Mouse (Mus musculus) CH12.LX (cell line): Measurements from ENCODE around the gene Smyd4. TPM values are rescaled to one million over a fixed set of nuclear protein-coding genes. Genes with fewer than 3 reads are reported as not detected.

Source experiments
- DNase-seq: peaks from one replicate; pipeline ENCODE4 v3.0.0-alpha.2; 2013; ENCODE audit errors: extremely low read depth
- H3K27ac ChIP-seq: 2 replicates; pipeline ENCODE4 v1.5.1; 2012; ENCODE audit warnings: low read depth, mild to moderate bottlenecking, control low read depth, moderate library complexity; ENCODE audit not compliant: insufficient read depth
- H3K27me3 ChIP-seq: replicated peaks from 2 replicates; pipeline ENCODE3; 2012; ENCODE audit warnings: inconsistent platforms
- H3K36me3 ChIP-seq, 2 experiments: replicated peaks in 1 of 2; 2 replicates each; pipeline versions ENCODE3 to v1.6.1; 2012; ENCODE audit warnings: inconsistent platforms in 1 of 2, low read length in 1 of 2, mild to moderate bottlenecking in 1 of 2, mixed read lengths in 1 of 2, moderate library complexity in 1 of 2; ENCODE audit not compliant: control insufficient read depth in 1 of 2, insufficient read depth in 1 of 2
- H3K4me1 ChIP-seq, 2 experiments: 2 replicates each; pipeline ENCODE4 v1.6.1; 2012; ENCODE audit warnings: inconsistent platforms in 1 of 2, moderate library complexity in 1 of 2; ENCODE audit not compliant: insufficient read depth in 2 of 2, control insufficient read depth in 1 of 2
- H3K4me2 ChIP-seq: 2 replicates; pipeline ENCODE4 v1.6.1; 2012; ENCODE audit warnings: low read depth, mild to moderate bottlenecking, control low read depth; ENCODE audit not compliant: poor library complexity, insufficient read depth, severe bottlenecking
- H3K4me3 ChIP-seq, 3 experiments: fragments of 150-350 bp in 1 of 3; sonication (generic) in 1 of 3; replicated peaks in 1 of 3; 2 replicates each; pipeline versions ENCODE3 to v1.5.1; 2011 to 2012; ENCODE audit warnings: low read depth in 2 of 3, low read length in 2 of 3, mild to moderate bottlenecking in 2 of 3, moderate library complexity in 2 of 3, control low read depth in 1 of 3, improper control_type of control experiment in 1 of 3, inconsistent platforms in 1 of 3, mixed read lengths in 1 of 3; ENCODE audit not compliant: poor library complexity in 1 of 3
- H3K79me2 ChIP-seq: replicated peaks from 2 replicates; pipeline ENCODE4 v1.6.1; 2012; ENCODE audit warnings: mild to moderate bottlenecking, moderate library complexity; ENCODE audit not compliant: control insufficient read depth, poor library complexity, insufficient read depth, severe bottlenecking; ENCODE audit errors: extremely low read depth
- H3K9ac ChIP-seq: 2 replicates; pipeline ENCODE4 v1.6.1; 2012; ENCODE audit warnings: low read depth, mild to moderate bottlenecking, control low read depth, moderate library complexity; ENCODE audit not compliant: insufficient read depth
- H3K9me3 ChIP-seq: replicated peaks from 2 replicates; pipeline ENCODE3; 2012; ENCODE audit warnings: low read length, inconsistent platforms, mixed read lengths
- CTCF ChIP-seq, 2 experiments: IDR thresholded peaks in 1 of 2; conservative IDR thresholded peaks in 1 of 2; 2 replicates each; pipeline ENCODE4 v1.5.1; 2011 to 2012; ENCODE audit warnings: low read depth in 2 of 2, low read length in 2 of 2, improper control_type of control experiment in 1 of 2, inconsistent platforms in 1 of 2, mild to moderate bottlenecking in 1 of 2, moderate library complexity in 1 of 2
- E2F4 ChIP-seq: IDR thresholded peaks from 2 replicates; pipeline ENCODE4 v1.6.1; 2011; ENCODE audit warnings: low read depth, low read length, improper control_type of control experiment; ENCODE audit not compliant: insufficient replicate concordance
- ELF1 ChIP-seq: IDR thresholded peaks from 2 replicates; pipeline ENCODE4 v1.6.1; 2014; ENCODE audit warnings: low read depth, mild to moderate bottlenecking, inconsistent platforms, low read length, improper control_type of control experiment
- IRF4 ChIP-seq: IDR thresholded peaks from 2 replicates; pipeline ENCODE4 v1.6.1; 2014; ENCODE audit warnings: low read depth, mild to moderate bottlenecking, inconsistent platforms, low read length, improper control_type of control experiment
- JUN ChIP-seq: IDR thresholded peaks from 2 replicates; pipeline ENCODE4 v1.6.1; 2011; ENCODE audit warnings: low read depth, mild to moderate bottlenecking, low read length, improper control_type of control experiment, moderate library complexity; ENCODE audit not compliant: insufficient read depth
- KAT2A ChIP-seq: IDR thresholded peaks from 2 replicates; pipeline ENCODE4 v1.6.1; 2012; ENCODE audit warnings: low read length, improper control_type of control experiment, inconsistent platforms; ENCODE audit not compliant: insufficient replicate concordance
- MAX ChIP-seq: IDR thresholded peaks from 2 replicates; pipeline ENCODE4 v1.6.1; 2011; ENCODE audit warnings: low read length, improper control_type of control experiment
- MEF2A ChIP-seq: IDR thresholded peaks from 2 replicates; pipeline ENCODE4 v1.6.1; 2014; ENCODE audit warnings: low read depth, mild to moderate bottlenecking, inconsistent platforms, low read length, improper control_type of control experiment, borderline replicate concordance
- MXI1 ChIP-seq: IDR thresholded peaks from 2 replicates; pipeline ENCODE4 v1.6.1; 2011; ENCODE audit warnings: mild to moderate bottlenecking, low read depth, low read length, improper control_type of control experiment
- NRF1 ChIP-seq: IDR thresholded peaks from 2 replicates; pipeline ENCODE4 v1.6.1; 2014; ENCODE audit warnings: low read depth, mild to moderate bottlenecking, inconsistent platforms, low read length, improper control_type of control experiment, moderate library complexity
- RAD21 ChIP-seq: IDR thresholded peaks from 2 replicates; pipeline ENCODE4 v1.6.1; 2011; ENCODE audit warnings: low read depth, mild to moderate bottlenecking, low read length, improper control_type of control experiment, moderate library complexity
- SIN3A ChIP-seq: IDR thresholded peaks from 2 replicates; pipeline ENCODE4 v1.6.1; 2012; ENCODE audit warnings: low read length, improper control_type of control experiment, inconsistent platforms
- SMC3 ChIP-seq: IDR thresholded peaks from 2 replicates; pipeline ENCODE4 v1.6.1; 2011; ENCODE audit warnings: low read depth, low read length, improper control_type of control experiment
- TCF12 ChIP-seq: IDR thresholded peaks from 2 replicates; pipeline ENCODE4 v1.6.1; 2014; ENCODE audit warnings: low read depth, mild to moderate bottlenecking, inconsistent platforms, low read length, improper control_type of control experiment
- USF1 ChIP-seq: IDR thresholded peaks from 2 replicates; pipeline ENCODE4 v1.6.1; 2014; ENCODE audit warnings: low read depth, mild to moderate bottlenecking, inconsistent platforms, low read length, improper control_type of control experiment
- USF2 ChIP-seq: conservative IDR thresholded peaks from 2 replicates; pipeline ENCODE4 v1.6.1; 2011; ENCODE audit warnings: low read depth, low read length, improper control_type of control experiment
- ZKSCAN1 ChIP-seq: IDR thresholded peaks from 2 replicates; pipeline ENCODE4 v1.6.1; 2012; ENCODE audit warnings: low read depth, inconsistent platforms, low read length, improper control_type of control experiment, borderline replicate concordance
- ZNF384 ChIP-seq: IDR thresholded peaks from 2 replicates; pipeline ENCODE4 v1.6.1; 2012; ENCODE audit warnings: low read depth, low read length, improper control_type of control experiment, inconsistent platforms
- dilution Hi-C: fragments of 300-500 bp; cut with MboI; formaldehyde crosslinking; loops from 2 replicates; pipeline ENCODE4 v1.14.3; 2020; ENCODE audit warnings: low sequenced_read_pairs; ENCODE audit not compliant: extremely low pct_unique_long_range_greater_than_20kb, extremely low pct_ligation_motif_present
- in situ Hi-C: fragments of 300-500 bp; cut with MboI; formaldehyde crosslinking; loops from 3 replicates; pipeline ENCODE4 v1.14.3; 2019; ENCODE audit warnings: low sequenced_read_pairs, low pct_ligation_motif_present, low pct_unique_long_range_greater_than_20kb, mixed read lengths
- polyA plus RNA-seq: library from polyadenylated mRNA; unstranded; fragments of >175 nt; gene quantifications from 2 replicates; pipeline ENCODE4 v1.2.1, GENCODE M21; 2012; ENCODE audit warnings: low read depth; ENCODE audit not compliant: insufficient read length
- total RNA-seq, 2 experiments: library from RNA; depleted of rRNA; stranded (reverse); fragments of 300-350 nt in 1 of 2; fragments of >200 nt in 1 of 2; gene quantifications; 2 replicates each; pipeline ENCODE4 v1.2.3; 2012 to 2014

Gene Smyd4
- total and polyA plus RNA-seq, 3 experiments, result 11.8 to 15.4 (median 13.9) TPM

- in situ Hi-C loops, result no loop called here
- no peaks in the 10 kb centered on the region for H3K9me3 ChIP-seq
- H3K4me3 ChIP-seq, result no peak overlapping the region
- TF ChIP-seq TCF12 (no peak), ZKSCAN1 (no peak), ZNF384 (no peak)
- no peak for DNase-seq
- no peaks in the 10 kb centered on the region for H3K79me2 ChIP-seq
- H3K27ac ChIP-seq, result no peak overlapping the region
- H3K36me3 ChIP-seq, result peaks cover 44 to 69% of the 10 kb centered on the region in 2 experiments
- peaks cover 16 to 62% of the 10 kb centered on the region in 2 experiments for H3K4me1 ChIP-seq
- H3K27me3 ChIP-seq, result no peaks in the 10 kb centered on the region
- no peak overlapping the region for H3K4me2 ChIP-seq
- H3K9ac ChIP-seq, result no peak overlapping the region
- dilution Hi-C loops, result no loop called here
Measured at GRCm38 (mm10) chr11:75450936-75451335, 102.7 kb downstream of the Smyd4 start.

GRCm38 (mm10) chr11:75452081-75452480, 103.8 kb downstream of the Smyd4 start:
- Histone ChIP-seq H3K9ac (no peak overlapping the region), H3K27me3 (no peaks in the 10 kb centered on the region), H3K36me3 (peaks cover 40 to 57% of the 10 kb centered on the region in 2 experiments), H3K4me1 (peaks cover 24 to 72% of the 10 kb centered on the region in 2 experiments), H3K9me3 (no peaks in the 10 kb centered on the region), H3K27ac (no peak overlapping the region), H3K4me3 (no peak overlapping the region), H3K79me2 (no peaks in the 10 kb centered on the region), H3K4me2 (no peak overlapping the region)
- in situ Hi-C loops, result no loop called here
- TF ChIP-seq USF1 (no peak), USF2 (no peak), ZNF384 (no peak), KAT2A (no peak), SMC3 (no peak), SIN3A (no peak), NRF1 (no peak), ELF1 (no peak), CTCF (conservative IDR thresholded peaks at IDR 0.05 in 1 of 2, IDR thresholded peaks at IDR 0.05 in 1 of 2; ENCODE audit: low read depth in 2 of 2, low read length in 2 of 2) (no peak), RAD21 (no peak), ZKSCAN1 (no peak), MXI1 (no peak), E2F4 (no peak), MEF2A (no peak), JUN (no peak), MAX (no peak), IRF4 (no peak)
- DNase-seq, result no peak
- dilution Hi-C loops, result no loop called here
